Mouse (Mus musculus): ENCODE measurements at regions not wholly inside any gene's neighbourhood (a gene's known extent, or its start where the extent isn't known, plus 50 kb on each side); places are given as distances from the start of the nearest gene placed in this dataset.

DNA sequence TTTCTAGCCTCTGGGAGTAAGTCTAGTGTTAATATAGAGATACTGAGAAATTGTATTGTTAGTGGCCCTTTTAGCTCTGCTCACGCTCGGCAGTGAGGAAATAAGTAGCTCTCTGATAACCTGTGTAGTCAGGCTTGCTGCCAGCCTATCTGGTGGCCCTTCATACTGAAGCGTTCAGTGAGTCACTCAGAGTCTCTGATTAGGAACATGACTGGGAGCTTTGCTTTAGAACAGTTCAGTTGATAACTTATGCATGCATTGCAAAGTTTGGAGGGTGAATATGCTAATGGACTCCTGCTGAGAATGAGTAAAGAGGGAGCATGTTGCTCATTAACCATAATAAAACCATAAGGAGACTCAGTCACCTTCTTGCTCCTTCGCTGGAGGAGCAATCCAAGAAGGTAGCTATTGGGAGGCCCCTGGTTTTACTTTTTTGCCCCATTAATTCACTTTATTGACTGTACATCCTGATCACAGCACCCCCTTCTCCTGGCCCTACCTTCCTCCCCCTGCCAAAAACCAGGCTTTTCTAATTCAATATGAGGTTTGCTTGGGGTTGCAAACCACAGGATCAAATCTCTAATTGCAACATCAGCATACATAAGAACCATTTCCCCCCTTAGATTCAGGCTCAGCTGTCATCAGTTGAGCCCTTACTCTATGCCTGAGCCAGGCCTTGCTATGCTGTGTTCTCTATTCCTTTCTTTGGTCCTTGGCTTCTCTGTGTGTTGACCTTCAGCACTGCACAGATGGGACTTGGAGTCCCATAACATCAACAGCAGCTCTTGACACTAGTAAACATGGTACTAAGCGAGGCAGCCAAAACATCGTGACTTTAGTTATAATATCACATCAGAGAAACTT, 342.3 kb downstream of the Fam84a start:
- no peaks in the 10 kb centered on the region for H3K4me1 ChIP-seq
- DNase-seq (ENCODE audit: low spot score): no peak
- 86% methylated on average over 6 of the region's 6 CpGs for WGBS
- H3K27ac ChIP-seq (replicated peaks): no peak overlapping the region
- no peaks in the 10 kb centered on the region for H3K9me3 ChIP-seq (replicated peaks)
- no peaks in the 10 kb centered on the region for H3K27me3 ChIP-seq (ENCODE audit: low read depth, poor library complexity, severe bottlenecking)
- no peaks in the 10 kb centered on the region for H3K36me3 ChIP-seq
- H3K4me3 ChIP-seq: no peak overlapping the region

DNA sequence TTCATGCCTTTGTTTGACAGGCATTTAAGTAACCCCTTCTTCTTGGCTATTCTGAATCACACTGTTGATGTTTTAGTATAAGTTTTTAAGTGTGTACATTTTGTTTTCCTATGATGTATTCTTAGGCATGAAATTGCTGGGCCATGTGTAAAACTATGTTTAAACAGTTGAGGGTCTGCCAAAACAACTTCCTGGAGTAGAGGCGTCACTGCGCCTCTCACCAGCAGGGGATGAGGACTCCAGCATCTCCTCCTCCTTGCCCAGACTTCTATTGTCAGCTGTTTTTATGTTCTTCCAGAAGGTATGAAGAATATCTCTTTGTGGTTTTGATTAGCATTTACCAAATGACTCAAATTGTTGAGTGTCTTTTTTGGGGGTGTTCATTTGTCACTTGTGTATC, 372.1 kb downstream of the Fam84a start:
- Histone ChIP-seq H3K36me3 (no peaks in the 10 kb centered on the region), H3K27me3 (ENCODE audit: low read depth, poor library complexity, severe bottlenecking) (no peaks in the 10 kb centered on the region), H3K9me3 (replicated peaks) (no peaks in the 10 kb centered on the region), H3K4me1 (no peaks in the 10 kb centered on the region), H3K4me3 (no peak overlapping the region), H3K27ac (replicated peaks) (no peak overlapping the region)
- DNase-seq (ENCODE audit: low spot score): no peak
- WGBS: 91% methylated on average over 2 of the region's 2 CpGs

DNA sequence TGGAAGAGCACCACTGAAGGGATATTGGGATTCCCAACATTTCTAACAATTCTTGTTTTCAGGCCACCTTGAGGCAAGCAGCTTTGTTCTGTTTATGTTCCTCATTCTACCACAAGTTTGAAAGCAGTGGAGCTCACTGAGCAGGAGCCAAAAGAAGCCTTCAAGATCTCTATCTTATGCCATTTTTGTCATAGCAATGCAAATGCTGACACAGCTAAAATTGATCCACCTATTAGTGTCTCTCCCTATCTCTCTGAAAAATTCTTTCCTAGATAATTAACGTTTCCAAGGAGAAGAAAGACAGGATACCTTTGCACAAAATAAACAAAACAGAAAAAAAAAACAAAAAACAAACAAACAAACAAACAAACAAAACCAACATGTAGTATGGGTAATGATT, 375.2 kb downstream of the Fam84a start:
- WGBS: 94% methylated on average over 1 of the region's 1 CpGs
- no peak overlapping the region for H3K4me3 ChIP-seq

DNA sequence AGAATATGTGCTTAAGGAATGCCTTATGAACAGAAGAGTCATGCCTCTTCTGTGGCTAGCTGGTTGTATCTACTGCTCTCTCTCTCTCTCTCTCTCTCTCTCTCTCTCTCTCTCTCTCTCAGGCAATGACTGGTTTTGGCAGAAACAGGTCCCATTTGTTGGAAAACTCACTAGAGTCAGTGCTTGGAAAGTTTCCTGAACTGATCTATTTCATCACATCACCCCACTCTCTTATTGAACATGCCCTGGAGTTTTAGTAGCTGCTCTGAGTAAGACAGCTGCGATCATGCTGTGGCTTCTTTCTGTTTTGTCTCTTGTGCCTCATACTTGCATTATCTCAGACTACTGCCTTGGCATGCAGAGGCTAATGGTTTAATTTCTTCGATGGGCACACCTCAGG, 382.2 kb downstream of the Fam84a start:
- Histone ChIP-seq H3K4me3 (no peak overlapping the region), H3K27me3 (ENCODE audit: low read depth, poor library complexity, severe bottlenecking) (no peaks in the 10 kb centered on the region), H3K9me3 (replicated peaks) (no peaks in the 10 kb centered on the region), H3K36me3 (no peaks in the 10 kb centered on the region), H3K27ac (replicated peaks) (no peak overlapping the region), H3K4me1 (no peaks in the 10 kb centered on the region)
- 90% methylated on average over 2 of the region's 2 CpGs for WGBS
- no peak for DNase-seq (ENCODE audit: low spot score)

More for the DNA sequence above, 375.2 kb downstream of the Fam84a start:
- Histone ChIP-seq H3K36me3 (no peaks in the 10 kb centered on the region), H3K9me3 (replicated peaks) (no peaks in the 10 kb centered on the region), H3K27me3 (ENCODE audit: low read depth, poor library complexity, severe bottlenecking) (no peaks in the 10 kb centered on the region), H3K27ac (replicated peaks) (no peak overlapping the region), H3K4me1 (no peaks in the 10 kb centered on the region)
- DNase-seq (ENCODE audit: low spot score): no peak

DNA sequence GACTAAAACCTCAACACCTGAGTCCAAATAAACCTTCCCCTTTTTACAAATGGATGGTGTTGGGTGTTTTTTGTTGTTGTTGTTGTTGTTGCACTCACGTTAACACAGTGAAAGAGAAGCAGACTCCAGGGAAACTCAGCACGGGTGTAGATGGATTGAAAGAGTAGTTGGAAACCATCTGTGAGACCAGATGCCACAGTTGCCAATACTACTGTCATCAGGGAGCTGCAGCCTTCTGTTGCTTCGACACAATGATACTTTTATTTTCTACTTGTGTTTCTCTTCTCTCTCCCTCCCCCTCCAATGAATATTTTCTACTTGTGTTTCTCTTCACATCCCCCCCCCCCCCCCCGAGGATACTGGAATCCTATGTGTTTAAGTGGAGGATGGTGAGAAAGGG, 382.7 kb downstream of the Fam84a start:
- Histone ChIP-seq H3K4me3 (no peak overlapping the region), H3K27ac (replicated peaks) (no peak overlapping the region), H3K27me3 (ENCODE audit: low read depth, poor library complexity, severe bottlenecking) (no peaks in the 10 kb centered on the region), H3K9me3 (replicated peaks) (no peaks in the 10 kb centered on the region), H3K4me1 (no peaks in the 10 kb centered on the region), H3K36me3 (no peaks in the 10 kb centered on the region)
- no peak for DNase-seq (ENCODE audit: low spot score)
- WGBS: 91% methylated on average over 3 of the region's 4 CpGs

DNA sequence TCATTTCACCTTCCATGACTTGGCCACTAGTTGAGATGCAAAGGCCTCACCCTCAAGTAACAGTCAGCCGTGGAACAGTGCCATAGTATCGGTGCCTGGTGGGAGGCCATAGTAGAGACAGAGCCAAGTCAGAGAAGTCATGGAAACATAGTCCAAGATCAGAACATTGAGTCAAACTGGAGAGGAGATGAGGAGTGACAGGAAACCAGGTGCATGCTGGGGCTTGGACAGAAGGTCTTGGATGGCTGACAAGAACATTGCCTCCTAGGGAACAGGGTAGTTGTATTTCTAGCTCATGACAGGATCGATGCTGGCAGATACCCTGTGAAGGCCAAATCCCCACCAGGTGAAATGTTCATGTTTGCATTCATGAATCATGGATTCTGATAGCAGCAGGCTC, 385.4 kb downstream of the Fam84a start:
- Histone ChIP-seq H3K4me1 (no peaks in the 10 kb centered on the region), H3K9me3 (replicated peaks) (no peaks in the 10 kb centered on the region), H3K27me3 (ENCODE audit: low read depth, poor library complexity, severe bottlenecking) (no peaks in the 10 kb centered on the region), H3K4me3 (no peak overlapping the region), H3K36me3 (no peaks in the 10 kb centered on the region), H3K27ac (replicated peaks) (no peak overlapping the region)
- 86% methylated on average over 3 of the region's 3 CpGs for WGBS
- no peak for DNase-seq (ENCODE audit: low spot score)

DNA sequence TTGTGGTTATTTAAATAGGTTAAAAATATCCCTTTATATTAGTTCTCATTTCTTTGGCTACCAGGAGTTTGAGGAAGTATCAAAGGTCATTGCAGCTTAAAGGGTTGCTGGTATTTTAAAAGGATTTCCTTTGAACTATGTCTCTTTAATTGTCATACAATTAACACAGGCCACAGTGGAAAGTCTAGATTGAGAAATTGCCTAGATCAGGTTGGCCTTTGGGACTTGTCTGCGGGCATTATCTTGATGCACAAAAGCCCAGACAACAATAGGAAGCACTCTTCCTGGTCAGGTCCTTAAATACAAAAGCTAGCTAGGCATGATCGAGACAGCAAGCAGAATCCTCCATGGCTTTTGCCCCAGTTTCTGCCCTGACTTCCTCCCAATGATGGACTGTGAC, 398.0 kb downstream of the Fam84a start:
- H3K27ac ChIP-seq (replicated peaks): no peak overlapping the region
- no peaks in the 10 kb centered on the region for H3K27me3 ChIP-seq (ENCODE audit: low read depth, poor library complexity, severe bottlenecking)
- 82% methylated on average over 2 of the region's 2 CpGs for WGBS
- H3K4me1 ChIP-seq: no peaks in the 10 kb centered on the region
- H3K4me3 ChIP-seq: no peak overlapping the region
- H3K36me3 ChIP-seq: no peaks in the 10 kb centered on the region
- H3K9me3 ChIP-seq (replicated peaks): no peaks in the 10 kb centered on the region
- DNase-seq (ENCODE audit: low spot score): no peak

DNA sequence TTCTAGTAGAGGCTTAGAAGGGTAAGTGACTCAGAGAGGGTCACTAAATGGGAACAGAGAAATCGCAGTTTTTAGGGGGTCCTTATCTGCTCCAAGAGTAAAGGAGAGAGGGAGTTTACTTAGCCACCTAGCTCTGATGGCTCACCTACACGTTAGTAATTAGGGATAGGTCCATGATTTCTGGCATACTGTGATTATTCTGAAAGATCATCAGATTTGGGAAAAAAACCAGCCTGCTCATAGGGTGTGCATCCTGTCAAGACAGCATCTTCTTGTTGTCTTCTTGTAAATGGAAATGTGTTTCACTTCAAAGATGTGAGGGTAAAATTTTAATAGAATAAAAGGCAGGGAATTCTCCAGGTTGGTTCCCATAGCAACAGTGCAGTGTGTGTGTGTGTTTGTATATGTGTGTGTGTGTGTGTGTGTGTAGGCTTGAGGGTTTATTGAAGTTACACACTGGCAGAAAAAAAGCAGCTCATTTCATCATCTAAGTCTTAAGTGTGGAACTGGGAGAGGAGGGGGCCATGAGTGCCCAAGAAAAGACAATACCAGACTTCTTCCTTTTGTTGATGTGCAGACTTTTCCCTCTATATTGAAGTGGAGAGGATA, 407.4 kb downstream of the Fam84a start:
- Histone ChIP-seq H3K36me3 (no peaks in the 10 kb centered on the region), H3K27me3 (ENCODE audit: low read depth, poor library complexity, severe bottlenecking) (no peaks in the 10 kb centered on the region), H3K9me3 (replicated peaks) (no peaks in the 10 kb centered on the region), H3K4me1 (no peaks in the 10 kb centered on the region), H3K27ac (replicated peaks) (no peak overlapping the region), H3K4me3 (no peak overlapping the region)
- 78% methylated on average over 2 of the region's 2 CpGs for WGBS
- no peak for DNase-seq (ENCODE audit: low spot score)

DNA sequence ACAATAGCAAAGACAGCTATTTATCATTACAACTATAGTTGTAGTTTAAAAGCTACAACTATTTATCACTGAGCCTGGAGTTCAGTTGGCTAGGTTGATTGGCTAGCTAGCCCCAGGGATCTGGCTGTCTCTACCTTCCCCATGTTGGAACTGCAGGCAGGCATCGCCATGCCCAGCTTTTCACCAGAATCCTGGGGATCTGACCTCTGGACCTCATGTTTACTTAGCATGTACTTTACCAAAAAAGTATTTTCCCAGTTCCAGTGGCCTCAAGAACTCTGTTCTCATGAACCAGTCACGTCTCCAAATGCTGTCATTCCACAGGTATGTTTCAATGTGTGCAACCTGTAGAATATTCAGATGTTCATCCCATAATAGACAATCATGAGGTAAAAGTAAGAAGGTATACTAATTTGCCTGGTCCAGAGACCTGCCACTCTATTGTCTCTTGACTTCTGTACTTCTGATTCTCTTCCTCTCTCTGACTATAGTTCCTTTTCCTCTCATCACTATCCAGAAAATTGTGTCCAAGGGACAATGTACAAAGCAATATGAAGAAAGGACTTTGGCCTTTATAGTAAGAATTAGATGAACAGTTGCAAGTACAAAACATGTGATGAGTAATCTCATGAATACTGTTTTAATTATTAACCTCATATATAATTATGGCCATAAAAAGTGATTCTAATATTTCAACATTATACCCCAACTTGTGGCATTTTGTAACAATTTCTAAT, 421.8 kb downstream of the Fam84a start:
- Histone ChIP-seq H3K4me1 (no peaks in the 10 kb centered on the region), H3K4me3 (no peak overlapping the region), H3K9me3 (replicated peaks) (no peaks in the 10 kb centered on the region), H3K36me3 (no peaks in the 10 kb centered on the region), H3K27ac (replicated peaks) (no peak overlapping the region), H3K27me3 (ENCODE audit: low read depth, poor library complexity, severe bottlenecking) (no peaks in the 10 kb centered on the region)
- 82% methylated on average over 2 of the region's 2 CpGs for WGBS
- DNase-seq (ENCODE audit: low spot score): no peak

DNA sequence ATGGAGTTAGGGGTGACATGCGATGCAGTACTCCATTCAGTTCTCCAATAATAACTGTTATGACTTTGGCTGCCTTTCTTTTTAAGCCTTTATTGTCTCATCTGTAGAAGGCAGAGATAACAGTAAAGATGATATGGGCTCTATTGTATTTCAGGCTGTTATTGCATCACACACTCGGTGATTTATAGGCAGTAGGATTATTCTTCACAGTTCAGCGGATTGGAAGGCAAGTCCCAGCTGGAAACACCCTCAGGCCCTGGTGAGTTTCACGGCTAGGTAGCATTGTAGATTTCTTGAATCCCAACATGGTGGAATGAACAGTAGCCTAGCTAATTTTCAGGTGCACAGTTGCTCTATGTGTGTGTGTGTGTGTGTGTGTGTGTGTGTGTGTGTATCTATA, 422.9 kb downstream of the Fam84a start:
- Histone ChIP-seq H3K27me3 (ENCODE audit: low read depth, poor library complexity, severe bottlenecking) (no peaks in the 10 kb centered on the region), H3K9me3 (replicated peaks) (no peaks in the 10 kb centered on the region), H3K4me1 (no peaks in the 10 kb centered on the region), H3K27ac (replicated peaks) (no peak overlapping the region), H3K36me3 (no peaks in the 10 kb centered on the region), H3K4me3 (no peak overlapping the region)
- no peak for DNase-seq (ENCODE audit: low spot score)
- 78% methylated on average over 4 of the region's 4 CpGs for WGBS

DNA sequence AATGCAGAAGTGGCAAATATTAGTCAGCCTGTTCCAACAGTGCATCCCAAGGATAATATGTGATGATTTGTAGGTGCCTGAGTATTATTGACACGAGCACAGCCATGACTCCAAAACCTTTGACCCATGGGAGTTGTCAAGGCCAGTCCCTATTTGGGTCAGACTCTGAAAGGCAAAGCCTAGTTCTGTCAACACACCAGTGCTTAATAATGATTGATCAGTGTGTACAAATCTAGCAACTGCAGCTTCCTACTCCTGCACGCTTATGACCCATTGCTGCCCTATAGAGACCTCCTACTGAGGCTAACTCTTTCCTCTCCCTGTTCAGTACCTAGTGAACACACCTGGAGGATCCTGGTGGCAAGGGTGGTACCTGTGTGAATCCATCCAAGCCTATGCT, 427.3 kb downstream of the Fam84a start:
- H3K4me1 ChIP-seq: no peaks in the 10 kb centered on the region
- H3K4me3 ChIP-seq: no peak overlapping the region
- no peaks in the 10 kb centered on the region for H3K27me3 ChIP-seq (ENCODE audit: low read depth, poor library complexity, severe bottlenecking)
- no peak overlapping the region for H3K27ac ChIP-seq (replicated peaks)
- H3K36me3 ChIP-seq: no peaks in the 10 kb centered on the region
- no peak for DNase-seq (ENCODE audit: low spot score)
- WGBS: 92% methylated on average over 2 of the region's 2 CpGs
- H3K9me3 ChIP-seq (replicated peaks): no peaks in the 10 kb centered on the region

DNA sequence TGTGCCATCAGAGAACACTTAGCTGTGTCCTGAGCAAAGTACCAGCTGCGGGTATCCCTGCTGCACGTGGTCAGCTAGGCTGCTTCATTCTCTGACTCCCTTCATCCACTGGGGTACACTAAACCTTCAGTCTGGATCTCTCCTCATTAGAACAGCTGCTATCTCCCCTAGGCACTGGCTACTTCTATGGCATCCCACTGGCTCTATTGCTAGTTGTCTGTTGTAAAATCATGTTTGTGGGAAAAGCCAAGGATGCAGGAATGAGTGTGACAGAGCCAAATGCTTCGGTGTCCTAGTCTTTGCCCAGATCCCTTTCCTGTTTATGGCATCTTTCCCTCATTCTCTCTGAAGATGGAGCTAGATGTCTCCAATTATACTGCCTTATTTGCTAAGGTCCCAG, 440.9 kb downstream of the Nbas start:
- Histone ChIP-seq H3K27me3 (ENCODE audit: low read depth, poor library complexity, severe bottlenecking) (no peaks in the 10 kb centered on the region), H3K4me3 (no peak overlapping the region), H3K36me3 (no peaks in the 10 kb centered on the region), H3K9me3 (replicated peaks) (no peaks in the 10 kb centered on the region), H3K4me1 (0 out of 2 replicates have a peak, but pooled peaks cover 4% of the 10 kb centered on the region), H3K27ac (replicated peaks) (no peak overlapping the region)
- 92% methylated on average over 3 of the region's 3 CpGs for WGBS
- no peak for DNase-seq (ENCODE audit: low spot score)

DNA sequence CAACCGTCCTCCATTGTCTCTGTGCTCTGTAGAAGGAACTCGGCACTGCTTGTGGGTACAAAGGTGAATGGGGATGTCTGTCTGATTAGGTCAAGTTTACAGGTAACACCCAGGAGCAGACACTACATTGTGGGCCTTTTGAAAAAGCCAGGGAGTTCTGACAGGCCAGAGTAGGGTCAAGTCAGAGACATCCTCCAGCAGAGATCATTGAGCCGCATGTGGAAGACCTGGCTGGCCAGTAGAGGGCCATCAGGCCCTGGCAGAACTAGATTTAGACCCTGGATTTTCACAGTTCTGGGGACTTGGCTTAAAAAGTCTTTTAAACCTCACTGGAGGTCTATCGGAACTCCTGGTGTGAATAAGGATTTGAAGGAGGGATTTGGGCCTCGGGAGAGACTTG, 438.8 kb downstream of the Nbas start:
- Histone ChIP-seq H3K9me3 (replicated peaks) (no peaks in the 10 kb centered on the region), H3K36me3 (no peaks in the 10 kb centered on the region), H3K27ac (replicated peaks) (no peak overlapping the region), H3K27me3 (ENCODE audit: low read depth, poor library complexity, severe bottlenecking) (no peaks in the 10 kb centered on the region), H3K4me3 (no peak overlapping the region), H3K4me1 (no peaks in the 10 kb centered on the region)
- no peak for DNase-seq (ENCODE audit: low spot score)
- 82% methylated on average over 5 of the region's 5 CpGs for WGBS

Measured in midbrain, embryonic 10.5 days (tissue).